Mouse (Mus musculus) liver, embryonic 14.5 days (tissue): ENCODE measurements around the gene Exoc6b. TPM values are rescaled to one million over a fixed set of nuclear protein-coding genes. Genes with fewer than 3 reads are reported as not detected.
"Not testable (repeated sequence)": the region's sequence is repeated elsewhere in the genome, so short reads cannot be mapped to it uniquely, and the experiment has no call there.

Source experiments
- ATAC-seq: fragments of 200-750 bp; cut with Nextera tagmentation; 2 replicates; pipeline ENCODE4 v1.8.0; 2017; ENCODE audit warnings: moderate number of reproducible peaks, mild to moderate bottlenecking, moderate library complexity; ENCODE audit not compliant: insufficient read depth
- DNase-seq, 3 experiments: peaks; one replicate each; pipeline ENCODE4 v3.0.0-alpha.2; 2012 to 2013; ENCODE audit warnings: low read depth in 3 of 3, low spot score in 3 of 3
- H3K27ac ChIP-seq: fragments of 300-500 bp; sonication (generic); 2 replicates; pipeline ENCODE4 v1.5.1; 2014; ENCODE audit warnings: moderate library complexity, mild to moderate bottlenecking, control low read depth, inconsistent platforms
- H3K27me3 ChIP-seq: fragments of 300-500 bp; sonication (generic); 2 replicates; pipeline ENCODE4 v1.6.1; 2014; ENCODE audit warnings: mild to moderate bottlenecking, low read length, moderate library complexity; ENCODE audit not compliant: control insufficient read depth, insufficient read depth
- H3K36me3 ChIP-seq: fragments of 300-500 bp; sonication (generic); replicated peaks from 2 replicates; pipeline ENCODE4 v1.6.1; 2014; ENCODE audit warnings: low read depth; ENCODE audit not compliant: control insufficient read depth, insufficient read depth
- H3K4me1 ChIP-seq, 2 experiments: fragments of 200-500 bp in 1 of 2; fragments of 300-500 bp in 1 of 2; sonication (generic) in 1 of 2; replicated peaks; 2 replicates each; pipeline ENCODE4 v1.6.1; 2012 to 2014; ENCODE audit warnings: antibody characterized with exemption in 1 of 2, inconsistent platforms in 1 of 2, low read length in 1 of 2; ENCODE audit not compliant: control insufficient read depth in 2 of 2, insufficient read depth in 2 of 2
- H3K4me2 ChIP-seq: fragments of 300-500 bp; sonication (generic); 2 replicates; pipeline ENCODE4 v1.6.1; 2014; ENCODE audit warnings: low read depth, mild to moderate bottlenecking, control low read depth, moderate library complexity
- H3K4me3 ChIP-seq, 2 experiments: fragments of 200-500 bp in 1 of 2; fragments of 300-500 bp in 1 of 2; sonication (generic) in 1 of 2; 2 replicates each; pipeline ENCODE4 v1.5.1; 2012 to 2014; ENCODE audit warnings: low read depth in 2 of 2, low read length in 2 of 2, mild to moderate bottlenecking in 2 of 2, control low read depth in 1 of 2, inconsistent platforms in 1 of 2, moderate library complexity in 1 of 2; ENCODE audit not compliant: insufficient read depth in 1 of 2
- H3K9ac ChIP-seq: fragments of 300-500 bp; sonication (generic); replicated peaks from 2 replicates; pipeline ENCODE4 v1.6.1; 2014; ENCODE audit warnings: mild to moderate bottlenecking, control low read depth, moderate library complexity
- H3K9me3 ChIP-seq: fragments of 300-500 bp; sonication (generic); 2 replicates; pipeline ENCODE4 v1.6.1; 2016; ENCODE audit warnings: low read length, mixed read lengths; ENCODE audit not compliant: control insufficient read depth
- CTCF ChIP-seq: IDR thresholded peaks from 2 replicates; pipeline ENCODE4 v1.5.1; 2016; ENCODE audit warnings: antibody characterized with exemption, low read depth, control low read depth
- EP300 ChIP-seq: IDR thresholded peaks from 2 replicates; pipeline ENCODE4 v1.6.1; 2016; ENCODE audit warnings: antibody characterized with exemption, low read depth
- WGBS: fragments of 180-500 bp; shearing (Covaris S2); extraction: QIAGEN DNeasy Blood & Tissue Kit; methylation state at CpG from one replicate; pipeline ENCODE4 v1.1.7; 2014; ENCODE audit not compliant: insufficient replicate concordance; 5-methylcytosine and 5-hydroxymethylcytosine counted together
- polyA plus RNA-seq, 2 experiments: library from polyadenylated mRNA; depleted of rRNA in 1 of 2; stranded (reverse) in 1 of 2; unstranded in 1 of 2; fragments of >200 nt; fragmentation: Nextera tagmentation in 1 of 2; extraction: Ambion mirVana in 1 of 2; gene quantifications; 2 replicates each; pipeline versions ENCODE4 v1.2.1 to v1.2.3; 2012 to 2014

The Exoc6b gene
- polyA plus RNA-seq, 2 experiments = 1.0 to 2.9 TPM

- WGBS = 44% methylated on average over 1 of the region's 1 CpGs
- no peaks in the 10 kb centered on the region for H3K27me3 ChIP-seq
- ATAC-seq = no peak
- H3K9ac ChIP-seq = no peak overlapping the region
- no peaks in the 10 kb centered on the region for H3K36me3 ChIP-seq
- no peak for DNase-seq
- H3K4me3 ChIP-seq = no peak overlapping the region
- H3K9me3 ChIP-seq = no peaks in the 10 kb centered on the region
- TF ChIP-seq EP300 (no peak), CTCF (no peak)
- H3K4me2 ChIP-seq = no peak overlapping the region
- H3K27ac ChIP-seq = no peak overlapping the region
- H3K4me1 ChIP-seq = no peaks in the 10 kb centered on the region
Observed at GRCm38 (mm10) chr6:84601136-84601889, 468.0 kb downstream of the Exoc6b start.

GRCm38 (mm10) chr6:84599296-84599695 is 470.0 kb downstream of the Exoc6b start:
- DNase-seq, H3K4me3 ChIP-seq, ATAC-seq, H3K9me3 ChIP-seq, H3K27ac ChIP-seq, H3K36me3 ChIP-seq, H3K4me1 ChIP-seq, H3K27me3 ChIP-seq, H3K4me2 ChIP-seq, H3K9ac ChIP-seq: not testable (repeated sequence)
- WGBS = 56% methylated on average over 3 of the region's 3 CpGs

GRCm38 (mm10) chr6:84598725-84599124 is 470.6 kb downstream of the Exoc6b start:
- H3K36me3 ChIP-seq = no peaks in the 10 kb centered on the region
- no peaks in the 10 kb centered on the region for H3K4me1 ChIP-seq
- H3K4me3 ChIP-seq = no peak overlapping the region
- 67% methylated on average over 3 of the region's 3 CpGs for WGBS
- H3K9ac ChIP-seq = no peak overlapping the region
- H3K9me3 ChIP-seq = no peaks in the 10 kb centered on the region
- no peaks in the 10 kb centered on the region for H3K27me3 ChIP-seq
- H3K4me2 ChIP-seq = no peak overlapping the region
- H3K27ac ChIP-seq = no peak overlapping the region
- DNase-seq (no peak), ATAC-seq (no peak)
- no peak for TF ChIP-seq EP300
- TF ChIP-seq CTCF = no peak

- no peaks in the 10 kb centered on the region for H3K36me3 ChIP-seq
- ATAC-seq (no peak), DNase-seq (no peak)
- H3K27me3 ChIP-seq = peaks cover 6% of the 10 kb centered on the region
- no peaks in the 10 kb centered on the region for H3K9me3 ChIP-seq
- 0 out of 4 replicates have a peak, but pooled peaks cover 0 to 2% of the 10 kb centered on the region in 2 experiments for H3K4me1 ChIP-seq
- 67% methylated on average over 3 of the region's 3 CpGs for WGBS
- no peak overlapping the region for H3K27ac ChIP-seq
- no peak overlapping the region for H3K9ac ChIP-seq
- H3K4me3 ChIP-seq = no peak overlapping the region
- TF ChIP-seq CTCF = no peak
- TF ChIP-seq EP300 = no peak
- no peak overlapping the region for H3K4me2 ChIP-seq
Observed at GRCm38 (mm10) chr6:84594626-84595025, 474.7 kb downstream of the Exoc6b start.

- Histone ChIP-seq H3K27ac (no peak within 1 kb of the TSS), H3K4me1 (0 out of 4 replicates have a peak, but pooled peaks cover 0 to 2% of the 10 kb centered on the region in 2 experiments), H3K36me3 (no peaks in the 10 kb centered on the region), H3K9ac (no peak within 1 kb of the TSS), H3K27me3 (peaks cover 15% of the 10 kb centered on the region), H3K9me3 (no peaks in the 10 kb centered on the region), H3K4me3 (no peak within 1 kb of the TSS), H3K4me2 (no peak within 1 kb of the TSS)
- TF ChIP-seq EP300 = no peak
- TF ChIP-seq CTCF = no peak
- WGBS = 71% methylated on average over 10 of the region's 10 CpGs
- DNase-seq (no peak), ATAC-seq (no peak)
Observed at GRCm38 (mm10) chr6:84593693-84594092, 475.6 kb downstream of the Exoc6b start, which contains the start of gene Cyp26b1. Cyp26b1 (minus strand) TSS chr6:84593908.
